ENCODE assay signal across 16 mouse cellular contexts in genomic region chr13:31362386-31362785, GRCm38 (mm10).
DNase-seq lines count a peak whose midpoint lies in the region; ATAC-seq and TF ChIP-seq lines count a peak whose summit lies in the region.
"Had no signal": no experiment of that assay in that cellular context is flagged by ENCODE, and none has a peak within 500 bp of the region (broad histone marks: within the 10 kb centered on the region; RNA-seq: fewer than 3 reads in every experiment).

No protein-coding gene starts in this region.

- no peak overlapping the region for H3K4me3 ChIP-seq in kidney, adult 2 months (ENCODE audit: insufficient read depth, low read depth, low read length)
- H3K4me3 ChIP-seq in midbrain, postnatal 0 days (ENCODE audit: low read depth, low read length) = no peak overlapping the region
- H3K4me3 ChIP-seq in midbrain, embryonic 15.5 days = no peak overlapping the region
- H3K4me3 ChIP-seq in stomach, postnatal 0 days (ENCODE audit: low read depth, low read length) = no peak overlapping the region
- H3K4me3 ChIP-seq: forebrain, embryonic 10.5 days; heart, embryonic 13.5 days; left cerebral cortex, adult 2 months; liver, embryonic 12.5 days; neural tube, embryonic 12.5 days had no signal

- TF ChIP-seq POLR2A in kidney, adult 2 months (IDR thresholded peaks at IDR 0.05; ENCODE audit: low read depth, low read length) = no peak

- no peak for ATAC-seq in midbrain, postnatal 0 days (ENCODE audit: low FRiP score)
- ATAC-seq in midbrain, embryonic 15.5 days (replicated peaks) = no peak
- no peak for ATAC-seq in stomach, postnatal 0 days (ENCODE audit: low FRiP score, low TSS enrichment)
- ATAC-seq: liver, embryonic 12.5 days had no signal

- DNase-seq in cerebellum, postnatal 10 days = peak; percentile 30 to 52
- DNase-seq in cerebellum, postnatal 25 days = no peak
- DNase-seq in kidney, postnatal 10 days = peak; percentile 43
- DNase-seq in kidney, adult 2 months = no peak
- peak; percentile 68 for DNase-seq in midbrain, postnatal 0 days (ENCODE audit: low spot score)
- no peak for DNase-seq in layer of hippocampus, adult 11-12 months (ENCODE audit: low spot score)
- DNase-seq in stomach, postnatal 0 days (ENCODE audit: low spot score) = no peak
- DNase-seq: adrenal gland, postnatal 10 days; gastrocnemius, postnatal 25 days had no signal

- no peaks in the 10 kb centered on the region for H3K9me3 ChIP-seq in midbrain, postnatal 0 days (ENCODE audit: low read length)
- no peaks in the 10 kb centered on the region for H3K9me3 ChIP-seq in midbrain, embryonic 15.5 days
- no peaks in the 10 kb centered on the region for H3K9me3 ChIP-seq in stomach, postnatal 0 days (ENCODE audit: control insufficient read depth, low read length)
- H3K9me3 ChIP-seq: forebrain, embryonic 10.5 days; heart, embryonic 13.5 days; liver, embryonic 12.5 days; neural tube, embryonic 12.5 days had no signal

- WGBS in kidney, adult 2 months = 42% methylated on average over 3 of the region's 3 CpGs
- WGBS in midbrain, postnatal 0 days = 26% methylated on average over 3 of the region's 3 CpGs
- 33% methylated on average over 3 of the region's 3 CpGs for WGBS in midbrain, embryonic 15.5 days
- WGBS in stomach, postnatal 0 days = 18% methylated on average over 3 of the region's 3 CpGs

- no peaks in the 10 kb centered on the region for H3K4me1 ChIP-seq in kidney, adult 2 months (ENCODE audit: control insufficient read depth, insufficient read depth, low read length)
- H3K4me1 ChIP-seq in midbrain, postnatal 0 days (ENCODE audit: insufficient read depth, low read length) = no peaks in the 10 kb centered on the region
- no peaks in the 10 kb centered on the region for H3K4me1 ChIP-seq in midbrain, embryonic 15.5 days
- no peaks in the 10 kb centered on the region for H3K4me1 ChIP-seq in stomach, postnatal 0 days (replicated peaks; ENCODE audit: control insufficient read depth, insufficient read depth)
- H3K4me1 ChIP-seq: forebrain, embryonic 10.5 days; heart, embryonic 13.5 days; liver, embryonic 12.5 days; neural tube, embryonic 12.5 days had no signal

- H3K27me3 ChIP-seq in kidney, adult 2 months (replicated peaks; ENCODE audit: control insufficient read depth, insufficient read depth, low read length) = no peaks in the 10 kb centered on the region
- H3K27me3 ChIP-seq in midbrain, postnatal 0 days (ENCODE audit: insufficient read depth, low read length) = no peaks in the 10 kb centered on the region
- no peaks in the 10 kb centered on the region for H3K27me3 ChIP-seq in midbrain, embryonic 15.5 days (replicated peaks)
- no peaks in the 10 kb centered on the region for H3K27me3 ChIP-seq in stomach, postnatal 0 days (ENCODE audit: control insufficient read depth, insufficient read depth, low read length)
- H3K27me3 ChIP-seq: heart, embryonic 13.5 days; liver, embryonic 12.5 days; neural tube, embryonic 12.5 days had no signal

- H3K36me3 ChIP-seq in kidney, adult 2 months (ENCODE audit: control insufficient read depth, insufficient read depth, low read length) = no peaks in the 10 kb centered on the region
- no peaks in the 10 kb centered on the region for H3K36me3 ChIP-seq in midbrain, postnatal 0 days (ENCODE audit: insufficient read depth, low read length)
- no peaks in the 10 kb centered on the region for H3K36me3 ChIP-seq in midbrain, embryonic 15.5 days (replicated peaks)
- H3K36me3 ChIP-seq in stomach, postnatal 0 days (ENCODE audit: control insufficient read depth, insufficient read depth, low read length) = no peaks in the 10 kb centered on the region
- H3K36me3 ChIP-seq: forebrain, embryonic 10.5 days; heart, embryonic 13.5 days; liver, embryonic 12.5 days; neural tube, embryonic 12.5 days had no signal

- TF ChIP-seq EP300 in stomach, postnatal 0 days (optimal IDR thresholded peaks at IDR 0.05) = no peak

- no peak overlapping the region for H3K9ac ChIP-seq in midbrain, postnatal 0 days (replicated peaks; ENCODE audit: low read length, poor library complexity, severe bottlenecking)
- H3K9ac ChIP-seq in midbrain, embryonic 15.5 days = no peak overlapping the region
- H3K9ac ChIP-seq in stomach, postnatal 0 days (ENCODE audit: low read length) = no peak overlapping the region
- H3K9ac ChIP-seq: heart, embryonic 13.5 days; liver, embryonic 12.5 days; neural tube, embryonic 12.5 days had no signal

- H3K4me2 ChIP-seq in midbrain, postnatal 0 days (ENCODE audit: low read depth, low read length, poor library complexity, severe bottlenecking) = no peak overlapping the region
- no peak overlapping the region for H3K4me2 ChIP-seq in midbrain, embryonic 15.5 days
- H3K4me2 ChIP-seq in stomach, postnatal 0 days (replicated peaks; ENCODE audit: low read depth) = no peak overlapping the region
- H3K4me2 ChIP-seq: heart, embryonic 13.5 days; liver, embryonic 12.5 days; midbrain, embryonic 11.5 days; neural tube, embryonic 12.5 days had no signal

- H3K27ac ChIP-seq in kidney, adult 2 months (ENCODE audit: insufficient read depth, low read depth, low read length) = no peak overlapping the region
- no peak overlapping the region for H3K27ac ChIP-seq in midbrain, postnatal 0 days (ENCODE audit: low read depth, low read length)
- no peak overlapping the region for H3K27ac ChIP-seq in midbrain, embryonic 15.5 days
- no peak overlapping the region for H3K27ac ChIP-seq in stomach, postnatal 0 days (replicated peaks)
- H3K27ac ChIP-seq: forebrain, embryonic 10.5 days; heart, embryonic 13.5 days; left cerebral cortex, adult 2 months; liver, embryonic 12.5 days; neural tube, embryonic 12.5 days had no signal

- TF ChIP-seq CTCF in kidney, adult 2 months (conservative IDR thresholded peaks at IDR 0.05; ENCODE audit: insufficient read depth, insufficient read length, low read depth, low read length) = no peak
- no peak for TF ChIP-seq CTCF in midbrain, postnatal 0 days (IDR thresholded peaks at IDR 0.05)
- TF ChIP-seq CTCF in stomach, postnatal 0 days (IDR thresholded peaks at IDR 0.05; ENCODE audit: low read depth) = no peak

Comparison
In these comparisons a context has a peak if more than half of its experiments do, and no peak if none do; other contexts are left out.
1. DNase-seq: peak in cerebellum, postnatal 10 days (2 of 2), kidney, postnatal 10 days (single experiment) and midbrain, postnatal 0 days (single experiment); none in cerebellum, postnatal 25 days (0 of 2), kidney, adult 2 months (single experiment), layer of hippocampus, adult 11-12 months (single experiment) and stomach, postnatal 0 days (single experiment).